8 mouse cellular contexts compared by ENCODE assay signal in the genomic region with DNA sequence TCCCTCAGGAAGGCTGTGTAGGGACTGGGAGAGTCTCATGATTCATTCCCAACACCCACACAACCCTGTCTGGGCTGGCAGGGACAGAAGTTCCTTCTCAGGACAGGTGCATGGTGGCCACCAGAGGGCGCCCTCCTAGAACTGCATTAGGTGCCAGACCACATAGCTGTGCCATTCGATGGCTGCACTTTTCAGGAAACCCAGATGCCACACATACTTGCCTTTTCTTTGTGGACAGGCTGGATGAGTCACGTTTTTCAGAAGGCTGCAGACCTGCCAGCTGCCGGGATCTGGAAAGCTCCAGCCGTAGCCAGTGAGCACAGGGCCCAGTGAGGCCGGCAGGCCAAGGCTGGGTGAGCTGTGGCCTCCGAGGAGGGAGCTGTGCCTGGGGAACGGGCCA.
A peak's percentile ranks its signal among the peaks of the same experiment; 100 is the strongest.
DNase-seq lines count a peak whose midpoint lies in the region; ATAC-seq and TF ChIP-seq lines count a peak whose summit lies in the region.

No protein-coding gene starts in this region.

- intact Hi-C loops in heart, adult 2 months (cut with DNase I), result no loop called here

- no peaks in the 10 kb centered on the region for H3K79me2 ChIP-seq in heart, adult 2 months (replicated peaks; ENCODE audit: control insufficient read depth, insufficient read depth, low read length)

- peak; percentile 92 for TF ChIP-seq CTCF in heart, adult 2 months (IDR thresholded peaks at IDR 0.05)

- H3K36me3 ChIP-seq in embryonic facial prominence, embryonic 13.5 days, result no peaks in the 10 kb centered on the region
- H3K36me3 ChIP-seq in heart, adult 2 months (ENCODE audit: control insufficient read depth, insufficient read depth, low read length), result no peaks in the 10 kb centered on the region
- H3K36me3 ChIP-seq in limb, embryonic 11.5 days (ENCODE audit: control insufficient read depth, insufficient read depth, low read length), result no peaks in the 10 kb centered on the region

- 44% methylated on average over 8 of the region's 8 CpGs for WGBS in embryonic facial prominence, embryonic 13.5 days
- WGBS in heart, adult 2 months, result 30% methylated on average over 8 of the region's 8 CpGs
- 50% methylated on average over 8 of the region's 8 CpGs for WGBS in limb, embryonic 11.5 days

- no peaks in the 10 kb centered on the region for H3K9me3 ChIP-seq in embryonic facial prominence, embryonic 13.5 days
- no peaks in the 10 kb centered on the region for H3K9me3 ChIP-seq in limb, embryonic 11.5 days (ENCODE audit: control insufficient read depth, low read length)

- H3K27me3 ChIP-seq in embryonic facial prominence, embryonic 13.5 days, result 0 out of 2 replicates have a peak, but pooled peaks cover 3% of the 10 kb centered on the region
- H3K27me3 ChIP-seq in heart, adult 2 months (ENCODE audit: control insufficient read depth, insufficient read depth, low read length), result no peaks in the 10 kb centered on the region
- no peaks in the 10 kb centered on the region for H3K27me3 ChIP-seq in limb, embryonic 11.5 days (ENCODE audit: control insufficient read depth, insufficient read depth, low read length)

- 0 out of 2 replicates have a peak, but pooled peaks have one; percentile 72 for TF ChIP-seq EP300 in heart, adult 2 months (IDR thresholded peaks at IDR 0.05; ENCODE audit: insufficient read depth, low read depth, low read length)

- no peak overlapping the region for H3K9ac ChIP-seq in embryonic facial prominence, embryonic 13.5 days
- H3K9ac ChIP-seq in heart, adult 2 months (ENCODE audit: low read depth, low read length), result no peak overlapping the region
- H3K9ac ChIP-seq in limb, embryonic 11.5 days (ENCODE audit: low read length), result no peak overlapping the region

- no peak overlapping the region for H3K4me2 ChIP-seq in embryonic facial prominence, embryonic 13.5 days
- no peak overlapping the region for H3K4me2 ChIP-seq in limb, embryonic 11.5 days (ENCODE audit: low read depth, severe bottlenecking)

- H3K4me1 ChIP-seq in embryonic facial prominence, embryonic 13.5 days, result peaks cover 16% of the 10 kb centered on the region
- H3K4me1 ChIP-seq in heart, adult 2 months (ENCODE audit: control insufficient read depth, insufficient read depth, low read length), result peaks cover 7% of the 10 kb centered on the region
- H3K4me1 ChIP-seq in limb, embryonic 11.5 days (ENCODE audit: control insufficient read depth, insufficient read depth, low read length), result peaks cover 6% of the 10 kb centered on the region

- DNase-seq in 3134 (ENCODE audit: extremely low read depth, insufficient read length, low spot score), result peak; percentile 83
- DNase-seq in adrenal gland, postnatal 14 days, result peak; percentile 96
- peak; percentile 80 to 81 for DNase-seq in heart, adult 2 months
- peak; percentile 82 for DNase-seq in kidney, adult 18-20 months
- peak; percentile 84 for DNase-seq in limb, embryonic 11.5 days (ENCODE audit: low spot score)
- peak; percentile 50 to 51 for DNase-seq in spleen, postnatal 36 days (ENCODE audit: low spot score in 2 of 2)

- TF ChIP-seq POLR2A in heart, adult 2 months (IDR thresholded peaks at IDR 0.05; ENCODE audit: insufficient read depth, low read depth, low read length), result no peak

- H3K4me3 ChIP-seq in embryonic facial prominence, embryonic 13.5 days, result no peak overlapping the region
- no peak overlapping the region for H3K4me3 ChIP-seq in heart, adult 2 months
- H3K4me3 ChIP-seq in limb, embryonic 11.5 days (ENCODE audit: low read depth, low read length), result no peak overlapping the region

- no peak overlapping the region for H3K27ac ChIP-seq in embryonic facial prominence, embryonic 13.5 days
- no peak overlapping the region for H3K27ac ChIP-seq in heart, adult 2 months
- no peak overlapping the region for H3K27ac ChIP-seq in limb, embryonic 11.5 days (replicated peaks; ENCODE audit: low read depth, low read length)

- ATAC-seq in embryonic facial prominence, embryonic 13.5 days (ENCODE audit: insufficient number of reproducible peaks, insufficient read depth, low FRiP score, low TSS enrichment, low read depth), result peak; percentile 39; the same call in 1 of the 2 replicates
- ATAC-seq in limb, embryonic 11.5 days (ENCODE audit: insufficient number of reproducible peaks, low FRiP score, low TSS enrichment, low read depth), result 0 out of 2 replicates have a peak, but pooled peaks have one; percentile 32
- peak; percentile 46 for ATAC-seq in monocyte, adult 5-6 weeks (replicated peaks; ENCODE audit: insufficient number of reproducible peaks, low FRiP score, low TSS enrichment, poor library complexity, severe bottlenecking)
